Mouse (Mus musculus) erythroblast, embryonic 14.5 days (primary cell): Measurements from ENCODE around the gene Tab2. TPM values are rescaled to one million over a fixed set of nuclear protein-coding genes. Genes with fewer than 3 reads are reported as not detected.

ENCODE experiments used
- H3K27me3 ChIP-seq: 2 replicates; pipeline ENCODE4 v1.6.1; 2012; ENCODE audit warnings: inconsistent platforms; ENCODE audit not compliant: control insufficient read depth
- H3K36me3 ChIP-seq: 2 replicates; pipeline ENCODE4 v1.6.1; 2012; ENCODE audit warnings: mild to moderate bottlenecking, inconsistent platforms; ENCODE audit not compliant: control insufficient read depth
- H3K4me1 ChIP-seq: 2 replicates; pipeline ENCODE4 v1.6.1; 2012; ENCODE audit warnings: inconsistent platforms; ENCODE audit not compliant: control insufficient read depth
- H3K4me3 ChIP-seq: replicated peaks from 2 replicates; pipeline ENCODE3; 2012; ENCODE audit warnings: moderate library complexity, mild to moderate bottlenecking, inconsistent platforms
- H3K9me3 ChIP-seq: 2 replicates; pipeline ENCODE4 v1.6.1; 2012; ENCODE audit warnings: low read length, inconsistent platforms, mixed read lengths; ENCODE audit not compliant: control insufficient read depth
- GATA1 ChIP-seq: IDR thresholded peaks from 2 replicates; pipeline ENCODE4 v1.6.1; 2012; ENCODE audit warnings: low read length, inconsistent platforms, mixed read lengths
- TAL1 ChIP-seq: IDR thresholded peaks from 3 replicates; pipeline ENCODE4 v1.6.1; 2012; ENCODE audit warnings: low read length, inconsistent platforms, mixed read lengths
- polyA plus RNA-seq: library from polyadenylated mRNA; stranded (reverse); fragments of >175 nt; gene quantifications from 2 replicates; pipeline ENCODE4 v1.2.3, GENCODE M21; 2012

Tab2 gene
- polyA plus RNA-seq, 1 experiment: 1.1 TPM

DNA sequence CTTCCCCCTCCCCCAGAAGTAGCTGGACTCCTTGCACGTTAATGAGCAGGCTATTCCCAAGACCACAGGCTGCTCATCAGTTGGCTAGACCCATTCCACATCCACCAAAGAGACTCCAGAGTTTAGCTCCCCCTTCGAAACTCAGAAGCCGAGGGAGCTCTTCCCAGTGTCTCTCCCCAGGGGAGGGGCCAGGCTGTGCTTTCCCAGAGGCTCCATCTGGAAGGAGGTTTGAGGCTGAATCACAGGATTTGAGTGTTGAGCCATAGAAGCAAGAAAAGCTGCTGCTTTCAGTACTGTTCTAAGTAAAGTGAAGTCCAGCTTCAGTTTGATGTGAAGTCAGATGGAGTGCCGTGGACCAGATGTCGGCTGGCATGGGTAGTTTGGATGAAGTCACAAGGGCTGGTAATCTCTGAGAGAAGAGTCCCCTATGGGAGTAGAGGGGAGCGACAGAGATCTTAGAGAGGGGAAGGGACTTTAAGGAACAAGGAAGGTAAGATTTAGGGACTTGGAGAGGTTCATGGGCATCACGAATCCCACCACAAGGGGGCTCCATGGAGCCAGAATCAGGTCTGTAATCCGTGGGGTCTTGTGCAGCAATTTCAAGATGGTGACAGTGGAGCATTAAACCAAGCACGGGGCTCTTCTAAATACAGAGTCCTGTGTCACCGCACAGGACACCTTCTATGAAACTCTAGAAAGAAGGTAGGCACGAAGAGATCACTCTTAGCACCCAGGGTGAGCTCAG is 85.3 kb downstream of the Tab2 start:
- Histone ChIP-seq H3K36me3 (no peaks in the 10 kb centered on the region), H3K4me1 (no peaks in the 10 kb centered on the region), H3K27me3 (peaks cover 21% of the 10 kb centered on the region), H3K9me3 (no peaks in the 10 kb centered on the region), H3K4me3 (no peak overlapping the region)
- TF ChIP-seq TAL1 (no peak), GATA1 (no peak)

DNA sequence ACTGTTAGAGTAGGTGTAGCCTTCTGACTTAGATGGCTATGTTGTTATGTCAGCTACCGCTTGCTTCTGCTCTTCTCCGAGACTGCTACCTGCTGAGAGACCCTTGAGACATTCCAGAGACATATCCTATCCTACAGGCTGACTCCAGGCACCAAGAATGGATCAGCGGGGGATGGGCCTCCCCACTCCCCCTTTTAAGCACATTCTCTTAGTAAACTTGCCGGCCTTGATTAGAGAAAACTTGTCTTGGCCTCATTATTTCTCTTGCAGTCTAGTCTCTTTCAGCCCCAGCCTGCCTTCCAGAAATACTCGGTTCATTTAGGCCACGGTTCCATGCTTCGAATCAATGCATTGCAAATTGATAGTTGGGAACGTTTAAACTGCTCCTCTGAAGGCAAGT is 86.3 kb downstream of the Tab2 start:
- TF ChIP-seq TAL1 (no peak), GATA1 (no peak)
- H3K9me3 ChIP-seq: no peaks in the 10 kb centered on the region
- H3K4me1 ChIP-seq: no peaks in the 10 kb centered on the region
- no peak overlapping the region for H3K4me3 ChIP-seq
- peaks cover 21% of the 10 kb centered on the region for H3K27me3 ChIP-seq
- H3K36me3 ChIP-seq: no peaks in the 10 kb centered on the region

DNA sequence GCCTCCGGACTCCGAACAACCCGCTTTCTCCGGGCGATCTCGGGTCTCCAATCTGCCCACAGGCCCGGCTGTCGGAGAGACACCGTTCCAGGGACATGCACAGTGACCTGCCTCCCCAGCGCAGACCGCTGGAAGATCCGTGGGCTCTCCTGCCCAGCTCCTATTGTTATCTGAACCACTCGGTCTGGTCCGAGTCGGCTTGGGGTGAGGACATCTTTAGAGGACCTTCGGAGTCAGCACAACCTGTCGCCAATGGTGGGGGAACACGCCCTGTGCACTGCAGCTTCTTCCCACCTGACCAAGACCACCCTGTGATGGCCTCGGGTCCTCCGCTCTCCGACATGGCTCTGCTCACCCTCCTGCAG is 88.4 kb downstream of the Tab2 start:
- Histone ChIP-seq H3K4me3 (no peak overlapping the region), H3K4me1 (no peaks in the 10 kb centered on the region), H3K36me3 (no peaks in the 10 kb centered on the region), H3K27me3 (peaks cover 21% of the 10 kb centered on the region), H3K9me3 (no peaks in the 10 kb centered on the region)
- TF ChIP-seq TAL1: no peak
- no peak for TF ChIP-seq GATA1

DNA sequence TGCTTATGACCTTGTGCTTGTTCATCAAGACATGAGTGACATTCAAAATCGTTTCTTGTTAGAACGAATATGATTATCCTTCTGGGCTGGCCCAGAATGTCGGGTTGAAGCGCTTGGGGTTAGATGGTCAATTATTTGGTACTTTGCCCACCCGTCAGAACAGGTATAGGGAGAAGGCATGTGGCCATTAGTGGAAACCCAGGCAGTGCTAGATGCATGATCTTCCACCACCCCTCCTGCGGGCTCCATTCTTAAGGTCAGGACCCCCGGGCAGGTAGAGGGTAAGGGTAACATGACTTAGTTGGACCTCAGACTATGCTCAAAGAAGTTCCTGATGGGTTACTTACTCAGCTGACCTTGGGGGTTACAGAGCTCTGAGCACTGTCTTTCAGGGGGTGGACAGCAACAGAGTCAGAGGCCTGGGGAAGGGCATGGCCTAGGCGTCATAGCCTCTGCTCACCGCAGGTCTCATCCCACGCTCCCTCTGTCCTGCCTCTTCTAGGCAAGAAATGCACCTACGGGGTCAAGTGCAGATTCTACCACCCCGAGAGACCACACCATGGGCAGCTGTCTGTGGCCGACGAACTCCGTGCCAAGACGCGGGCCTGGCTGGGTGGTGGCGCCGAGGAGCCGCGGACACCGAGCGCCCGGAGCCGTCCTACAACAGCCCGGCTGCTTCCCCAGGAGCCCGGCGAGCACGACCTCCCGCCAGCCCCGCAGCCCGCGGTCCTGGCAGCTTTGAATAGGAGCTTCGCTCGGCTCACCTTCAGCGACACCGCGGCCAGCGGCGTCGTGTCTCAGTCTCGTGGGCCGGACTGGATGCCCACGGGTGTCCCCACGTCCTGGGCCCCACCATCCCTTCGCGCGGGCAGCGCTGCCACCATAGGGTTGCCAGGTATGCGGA is 89.0 kb downstream of the Tab2 start:
- Histone ChIP-seq H3K36me3 (no peaks in the 10 kb centered on the region), H3K27me3 (peaks cover 21% of the 10 kb centered on the region), H3K4me1 (no peaks in the 10 kb centered on the region), H3K4me3 (no peak overlapping the region), H3K9me3 (peaks cover 4% of the 10 kb centered on the region)
- TF ChIP-seq GATA1 (no peak), TAL1 (no peak)

DNA sequence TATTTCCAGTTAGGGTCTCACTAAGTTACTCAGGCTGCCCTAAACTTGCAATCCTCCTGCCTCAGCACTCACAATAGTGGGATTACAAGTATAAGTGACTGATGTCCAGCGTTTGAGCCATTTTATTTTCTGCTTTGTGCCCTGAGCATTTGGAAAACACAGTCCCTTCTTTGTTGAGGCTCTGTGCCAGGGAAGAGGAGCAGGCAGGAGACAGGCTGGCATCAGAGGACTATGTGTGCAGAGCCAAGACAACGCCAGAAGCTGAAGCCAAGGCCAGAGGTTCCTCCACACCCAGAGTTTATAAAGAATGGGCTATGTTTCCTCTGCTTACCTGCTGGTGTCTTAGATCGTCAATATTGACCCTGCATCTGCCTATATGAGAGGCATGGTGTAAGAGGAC is 91.2 kb downstream of the Tab2 start:
- Histone ChIP-seq H3K4me3 (no peak overlapping the region), H3K27me3 (peaks cover 21% of the 10 kb centered on the region), H3K36me3 (no peaks in the 10 kb centered on the region), H3K4me1 (no peaks in the 10 kb centered on the region), H3K9me3 (peaks cover 5% of the 10 kb centered on the region)
- TF ChIP-seq TAL1 (no peak), GATA1 (no peak)

DNA sequence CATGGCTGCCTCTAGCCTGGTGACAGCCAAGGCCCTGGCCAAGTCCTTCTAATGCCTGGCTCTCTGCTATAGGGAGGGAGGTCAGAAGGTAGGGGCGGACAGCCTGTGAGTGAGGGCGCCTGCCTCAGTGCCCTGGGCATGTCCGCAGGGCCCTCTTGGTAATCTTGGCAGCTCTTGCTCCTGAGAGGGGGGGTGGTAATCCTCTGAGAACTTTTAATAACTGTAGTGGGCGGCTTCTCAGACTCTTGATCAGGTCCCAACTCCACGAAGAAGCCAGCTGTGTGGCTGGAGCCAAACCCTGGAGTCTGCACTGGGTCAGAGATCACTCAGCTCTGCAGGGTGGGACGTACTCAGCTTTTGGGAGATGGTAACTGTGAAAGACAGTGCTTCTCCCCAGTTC is 91.8 kb downstream of the Tab2 start:
- Histone ChIP-seq H3K27me3 (peaks cover 21% of the 10 kb centered on the region), H3K36me3 (no peaks in the 10 kb centered on the region), H3K4me1 (no peaks in the 10 kb centered on the region), H3K9me3 (peaks cover 5% of the 10 kb centered on the region), H3K4me3 (no peak overlapping the region)
- TF ChIP-seq GATA1 (no peak), TAL1 (no peak)

DNA sequence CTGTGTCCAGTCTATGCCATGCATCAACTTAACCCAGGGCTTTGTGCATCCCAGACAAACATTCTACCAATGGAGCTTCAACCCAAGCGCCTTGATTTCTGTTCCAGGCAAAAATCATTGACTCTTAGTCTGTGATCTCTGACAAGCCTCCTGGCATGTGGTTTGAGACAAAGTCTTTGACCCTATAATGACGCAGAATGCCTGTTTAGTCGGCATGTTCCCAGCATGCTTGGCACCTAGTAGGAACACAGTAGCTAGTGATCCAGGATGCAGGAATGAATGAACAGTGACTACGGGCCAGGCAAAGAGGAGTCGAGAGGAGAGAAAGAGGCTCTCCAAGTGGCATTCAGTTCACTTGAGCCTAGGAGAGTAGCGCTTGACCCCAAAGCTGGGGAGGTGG is 92.6 kb downstream of the Tab2 start:
- peaks cover 5% of the 10 kb centered on the region for H3K9me3 ChIP-seq
- H3K4me1 ChIP-seq: no peaks in the 10 kb centered on the region
- no peaks in the 10 kb centered on the region for H3K36me3 ChIP-seq
- no peak for TF ChIP-seq GATA1
- no peak for TF ChIP-seq TAL1
- H3K27me3 ChIP-seq: peaks cover 19% of the 10 kb centered on the region
- no peak overlapping the region for H3K4me3 ChIP-seq

DNA sequence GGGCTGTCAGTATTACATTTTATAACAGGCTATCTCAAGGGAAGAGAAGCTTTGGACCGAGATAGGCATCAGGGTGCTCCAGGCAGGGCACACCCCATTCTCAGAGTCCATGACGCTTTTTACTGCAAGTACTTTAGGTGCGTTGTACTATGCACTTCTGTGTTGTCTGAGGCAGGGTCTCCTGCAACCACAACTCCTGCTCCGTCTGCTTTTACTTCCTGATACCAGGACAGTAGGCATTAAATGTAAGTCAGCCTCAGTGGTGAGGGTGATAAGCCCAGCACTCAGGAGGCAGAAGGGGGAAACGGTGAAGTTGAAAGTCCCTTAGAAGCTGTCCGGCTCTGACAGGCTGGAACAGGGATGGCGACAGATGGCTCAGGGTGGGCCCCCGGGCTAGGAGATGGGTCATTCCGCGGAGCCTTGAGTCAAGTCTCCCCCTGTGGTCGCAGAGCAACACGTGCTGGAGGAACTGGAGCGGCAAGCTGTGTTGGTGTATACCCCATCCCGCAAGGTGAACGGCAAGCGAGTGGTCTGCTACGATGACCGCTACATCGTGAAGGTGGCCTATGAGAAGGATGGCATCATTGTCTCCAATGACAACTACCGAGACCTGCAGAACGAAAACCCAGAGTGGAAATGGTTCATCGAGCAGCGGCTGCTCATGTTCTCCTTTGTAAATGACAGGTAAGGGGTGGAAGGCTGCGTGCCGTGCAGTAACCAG is 93.9 kb downstream of the Tab2 start:
- Histone ChIP-seq H3K9me3 (peaks cover 5% of the 10 kb centered on the region), H3K27me3 (peaks cover 7% of the 10 kb centered on the region), H3K36me3 (no peaks in the 10 kb centered on the region), H3K4me1 (no peaks in the 10 kb centered on the region), H3K4me3 (no peak overlapping the region)
- TF ChIP-seq GATA1 (no peak), TAL1 (no peak)

DNA sequence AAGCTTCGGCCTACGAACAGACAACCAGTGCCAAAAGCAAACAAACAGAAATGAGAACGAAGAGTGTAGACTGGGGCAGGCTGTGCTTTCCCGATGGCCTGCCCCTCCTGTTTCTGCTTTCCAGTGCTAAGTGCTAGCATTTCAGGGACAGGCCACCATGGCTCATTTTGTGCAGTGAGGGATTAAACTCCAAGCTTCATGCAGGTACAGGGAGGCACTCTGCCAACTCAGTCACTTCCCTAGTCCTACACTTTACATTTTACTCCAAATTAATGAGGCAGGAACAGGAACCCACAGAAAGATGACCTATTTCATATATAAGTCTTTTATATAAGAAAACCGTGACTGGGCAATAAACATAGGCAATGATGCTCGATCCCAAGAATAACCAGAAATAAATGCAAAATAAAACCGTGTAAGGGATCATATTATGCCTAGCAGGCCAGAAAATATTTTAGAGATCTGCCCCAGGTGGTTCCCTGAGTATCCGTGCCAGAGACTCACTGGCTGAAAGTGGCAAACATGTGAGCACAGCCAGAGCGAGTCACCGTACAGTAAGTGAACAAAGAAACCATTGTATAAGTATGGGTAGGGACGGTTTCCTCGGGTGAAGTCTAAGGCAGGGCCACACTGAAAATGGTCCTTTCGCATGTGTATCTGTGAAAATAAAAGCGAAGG is 94.6 kb downstream of the Tab2 start:
- H3K36me3 ChIP-seq: no peaks in the 10 kb centered on the region
- no peak overlapping the region for H3K4me3 ChIP-seq
- TF ChIP-seq GATA1 (no peak), TAL1 (no peak)
- peaks cover under 1% of the 10 kb centered on the region; the same call in 1 of the 2 replicates for H3K27me3 ChIP-seq
- H3K4me1 ChIP-seq: no peaks in the 10 kb centered on the region
- H3K9me3 ChIP-seq: peaks cover 5% of the 10 kb centered on the region
